Mouse (Mus musculus): ENCODE measurements around the gene B4galt1. TPM values are rescaled to one million over a fixed set of nuclear protein-coding genes. Genes with fewer than 3 reads are reported as not detected.

Gene B4galt1
- polyA plus RNA-seq, 2 experiments: 14.3 to 30.3 TPM

GRCm38 (mm10) chr4:40852861-40853564 is 792 bp downstream of the B4galt1 start:
- H3K4me2 ChIP-seq (ENCODE audit: low read depth): peak overlapping the region; percentile 82
- TF ChIP-seq EP300 (IDR thresholded peaks at IDR 0.05; ENCODE audit: low read depth) (no peak), CTCF (IDR thresholded peaks at IDR 0.05; ENCODE audit: low read depth) (no peak)
- peak overlapping the region; percentile 92 to 96 for H3K4me3 ChIP-seq (ENCODE audit: insufficient read depth in 1 of 2, low read depth in 2 of 2, low read length in 2 of 2)
- no peaks in the 10 kb centered on the region for H3K9me3 ChIP-seq (ENCODE audit: control insufficient read depth, low read length)
- peak overlapping the region; percentile 97 for H3K27ac ChIP-seq
- ATAC-seq (ENCODE audit: insufficient read depth): peak; percentile 46; the same call in 1 of the 2 replicates
- peaks cover 7% of the 10 kb centered on the region for H3K36me3 ChIP-seq (replicated peaks; ENCODE audit: control insufficient read depth, insufficient read depth, low read depth)
- no peaks in the 10 kb centered on the region for H3K27me3 ChIP-seq (ENCODE audit: control insufficient read depth, insufficient read depth, low read length)
- peaks cover 41 to 43% of the 10 kb centered on the region in 2 experiments for H3K4me1 ChIP-seq (replicated peaks; ENCODE audit: control insufficient read depth in 2 of 2, insufficient read depth in 2 of 2, low read length in 1 of 2)
- WGBS (ENCODE audit: insufficient replicate concordance): 1% methylated on average over 20 of the region's 20 CpGs
- peak overlapping the region; percentile 95 for H3K9ac ChIP-seq (replicated peaks)
- DNase-seq (ENCODE audit: low read depth in 3 of 3, low spot score in 3 of 3): no peak

- Histone ChIP-seq H3K4me3 (ENCODE audit: insufficient read depth in 1 of 2, low read depth in 2 of 2, low read length in 2 of 2) (peak overlapping the region; percentile 92 to 96), H3K27ac (peak overlapping the region; percentile 97), H3K27me3 (ENCODE audit: control insufficient read depth, insufficient read depth, low read length) (no peaks in the 10 kb centered on the region), H3K36me3 (replicated peaks; ENCODE audit: control insufficient read depth, insufficient read depth, low read depth) (peaks cover 10% of the 10 kb centered on the region), H3K9ac (replicated peaks) (peak overlapping the region; percentile 95), H3K4me1 (replicated peaks; ENCODE audit: control insufficient read depth in 2 of 2, insufficient read depth in 2 of 2, low read length in 1 of 2) (peaks cover 48 to 50% of the 10 kb centered on the region in 2 experiments), H3K4me2 (ENCODE audit: low read depth) (peak overlapping the region; percentile 82), H3K9me3 (ENCODE audit: control insufficient read depth, low read length) (no peaks in the 10 kb centered on the region)
- no peak for DNase-seq (ENCODE audit: low read depth in 3 of 3, low spot score in 3 of 3)
- ATAC-seq (ENCODE audit: insufficient read depth): no peak
- TF ChIP-seq EP300 (IDR thresholded peaks at IDR 0.05; ENCODE audit: low read depth) (no peak), CTCF (IDR thresholded peaks at IDR 0.05; ENCODE audit: low read depth) (no peak)
- WGBS (ENCODE audit: insufficient replicate concordance): 6% methylated on average over 5 of the region's 5 CpGs
These were observed 1.5 kb downstream of the B4galt1 start for GRCm38 (mm10) chr4:40852249-40852781.

- Histone ChIP-seq H3K4me2 (ENCODE audit: low read depth) (peak overlapping the region; percentile 82), H3K4me1 (replicated peaks; ENCODE audit: control insufficient read depth in 2 of 2, insufficient read depth in 2 of 2, low read length in 1 of 2) (peaks cover 53 to 55% of the 10 kb centered on the region in 2 experiments), H3K36me3 (replicated peaks; ENCODE audit: control insufficient read depth, insufficient read depth, low read depth) (peaks cover 10% of the 10 kb centered on the region), H3K27ac (peak overlapping the region; percentile 97), H3K4me3 (ENCODE audit: insufficient read depth in 1 of 2, low read depth in 2 of 2, low read length in 2 of 2) (peak overlapping the region; percentile 92 to 96), H3K27me3 (ENCODE audit: control insufficient read depth, insufficient read depth, low read length) (no peaks in the 10 kb centered on the region), H3K9ac (replicated peaks) (peak overlapping the region; percentile 95), H3K9me3 (ENCODE audit: control insufficient read depth, low read length) (no peaks in the 10 kb centered on the region)
- no peak for TF ChIP-seq CTCF (IDR thresholded peaks at IDR 0.05; ENCODE audit: low read depth)
- no peak for TF ChIP-seq EP300 (IDR thresholded peaks at IDR 0.05; ENCODE audit: low read depth)
- no peak for ATAC-seq (ENCODE audit: insufficient read depth)
- no peak for DNase-seq (ENCODE audit: low read depth in 3 of 3, low spot score in 3 of 3)
- WGBS (ENCODE audit: insufficient replicate concordance): 8% methylated on average over 4 of the region's 4 CpGs
These were observed 2.0 kb downstream of the B4galt1 start for GRCm38 (mm10) chr4:40851763-40852248.

GRCm38 (mm10) chr4:40851031-40851762 is 2.6 kb downstream of the B4galt1 start:
- DNase-seq (ENCODE audit: low read depth in 3 of 3, low spot score in 3 of 3) (no peak), ATAC-seq (ENCODE audit: insufficient read depth) (no peak)
- 16% methylated on average over 6 of the region's 6 CpGs for WGBS (ENCODE audit: insufficient replicate concordance)

More at GRCm38 (mm10) chr4:40851031-40851762, 2.6 kb downstream of the B4galt1 start:
- peak overlapping the region; percentile 92 to 96 for H3K4me3 ChIP-seq (ENCODE audit: insufficient read depth in 1 of 2, low read depth in 2 of 2, low read length in 2 of 2)
- H3K9ac ChIP-seq (replicated peaks): peak overlapping the region; percentile 95
- H3K4me1 ChIP-seq (replicated peaks; ENCODE audit: control insufficient read depth in 2 of 2, insufficient read depth in 2 of 2, low read length in 1 of 2): peaks cover 59 to 61% of the 10 kb centered on the region in 2 experiments
- H3K27ac ChIP-seq: peak overlapping the region; percentile 97
- peak overlapping the region; percentile 82 for H3K4me2 ChIP-seq (ENCODE audit: low read depth)
- TF ChIP-seq CTCF (IDR thresholded peaks at IDR 0.05; ENCODE audit: low read depth): no peak
- no peak for TF ChIP-seq EP300 (IDR thresholded peaks at IDR 0.05; ENCODE audit: low read depth)
- peaks cover 10% of the 10 kb centered on the region for H3K36me3 ChIP-seq (replicated peaks; ENCODE audit: control insufficient read depth, insufficient read depth, low read depth)
- no peaks in the 10 kb centered on the region for H3K27me3 ChIP-seq (ENCODE audit: control insufficient read depth, insufficient read depth, low read length)
- no peaks in the 10 kb centered on the region for H3K9me3 ChIP-seq (ENCODE audit: control insufficient read depth, low read length)
